Mouse (Mus musculus): ENCODE results near the gene Mfsd10. TPM values are rescaled to one million over a fixed set of nuclear protein-coding genes. Genes with fewer than 3 reads are reported as not detected.
"Not testable (repeated sequence)": the region's sequence is repeated elsewhere in the genome, so short reads cannot be mapped to it uniquely, and the experiment has no call there.

Gene Mfsd10
- polyA plus RNA-seq, 1 experiment from 2014 or later: 77.8 TPM

DNA sequence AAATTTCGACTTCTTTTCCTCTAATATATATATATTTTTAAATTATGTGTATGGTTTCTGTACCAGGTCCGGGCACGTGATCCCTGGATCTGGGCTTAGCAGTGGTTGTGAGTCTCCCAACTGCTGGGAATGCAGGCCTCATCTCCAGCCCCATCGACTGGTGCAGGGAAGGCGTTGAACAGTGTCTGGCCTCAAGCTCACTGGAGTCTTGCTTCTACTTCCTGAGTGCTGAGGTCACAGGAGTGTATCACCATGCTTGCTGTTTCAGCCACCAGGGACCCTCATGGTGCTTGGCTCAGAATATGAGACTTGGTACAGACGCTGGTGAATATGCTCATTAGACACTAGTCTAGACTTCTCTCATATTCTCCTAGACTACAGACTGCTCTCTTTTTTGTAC lies 44.3 kb downstream of the Mfsd10 start:
- H3K4me3 ChIP-seq: no peak overlapping the region
- peaks cover 12% of the 10 kb centered on the region for H3K36me3 ChIP-seq
- H3K4me1 ChIP-seq (replicated peaks): peaks cover 20% of the 10 kb centered on the region
- H3K4me2 ChIP-seq: no peak overlapping the region
- H3K9me3 ChIP-seq: no peaks in the 10 kb centered on the region
- no peaks in the 10 kb centered on the region for H3K27me3 ChIP-seq
- WGBS: 93% methylated on average over 6 of the region's 6 CpGs
- H3K27ac ChIP-seq (replicated peaks): no peak overlapping the region
- H3K9ac ChIP-seq: no peak overlapping the region
- no peak for ATAC-seq (ENCODE audit: low read depth)

DNA sequence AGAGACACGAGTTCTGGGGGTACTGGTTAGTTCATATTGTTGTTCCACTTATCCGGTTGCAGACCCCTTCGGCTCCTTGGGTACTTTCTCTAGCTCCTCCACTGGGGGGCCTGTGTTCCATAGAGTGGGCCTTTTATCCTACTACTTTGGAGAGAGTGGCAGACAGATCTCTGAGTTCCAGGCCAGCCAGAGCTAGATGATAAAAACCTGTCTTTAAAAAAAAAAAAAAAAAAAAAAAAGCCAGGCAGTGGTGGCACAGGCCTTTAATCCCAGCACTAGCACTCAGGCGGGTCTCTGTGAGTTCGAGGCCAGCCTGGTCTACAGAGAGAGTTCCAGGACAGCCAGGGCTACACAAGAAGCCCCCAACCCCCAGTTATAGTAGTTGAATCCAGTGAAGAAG lies 44.8 kb downstream of the Mfsd10 start:
- not testable (repeated sequence) for H3K4me3 ChIP-seq; H3K36me3 ChIP-seq; H3K4me2 ChIP-seq; ATAC-seq (ENCODE audit: low read depth); H3K9me3 ChIP-seq; H3K27me3 ChIP-seq; H3K9ac ChIP-seq; H3K27ac ChIP-seq (replicated peaks)
- H3K4me1 ChIP-seq (replicated peaks): peaks cover 25% of the 10 kb centered on the region
- 84% methylated on average over 5 of the region's 5 CpGs for WGBS

DNA sequence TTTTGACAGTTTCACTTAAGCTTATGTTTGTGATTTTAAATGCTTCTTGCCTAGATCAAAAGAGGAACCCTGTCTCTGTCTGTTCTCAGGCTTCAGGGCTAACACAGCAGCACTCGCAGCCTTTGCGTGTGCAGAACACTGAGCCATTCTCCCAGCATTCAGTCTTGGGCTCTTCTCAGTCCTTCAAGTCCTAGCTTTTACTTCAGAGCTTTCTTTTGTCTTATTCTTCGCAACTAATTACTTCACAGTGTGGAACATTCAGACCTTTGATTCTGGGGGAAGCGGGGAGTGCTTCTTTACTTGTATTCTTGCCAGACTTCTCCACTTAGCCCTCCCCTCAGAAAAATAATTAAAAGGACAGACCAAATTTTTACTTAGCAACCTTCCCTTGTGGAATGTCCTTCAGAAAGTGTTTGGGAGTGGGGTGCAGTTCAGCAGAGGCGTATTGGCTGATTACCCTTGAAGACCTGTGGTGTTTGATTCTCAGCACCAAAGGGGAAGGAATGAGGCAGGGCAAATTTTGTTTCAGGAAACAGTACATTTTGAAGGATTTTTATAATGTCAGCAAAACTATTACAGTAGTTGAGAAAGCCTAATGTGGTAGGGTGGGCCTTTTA lies 45.5 kb downstream of the Mfsd10 start:
- Histone ChIP-seq H3K4me2 (no peak overlapping the region), H3K36me3 (peaks cover 6% of the 10 kb centered on the region; the same call in 1 of the 2 replicates), H3K27ac (replicated peaks) (0 out of 2 replicates have a peak overlapping the region, but pooled peaks have one; percentile 42), H3K4me3 (no peak overlapping the region), H3K9ac (no peak overlapping the region), H3K27me3 (no peaks in the 10 kb centered on the region), H3K9me3 (no peaks in the 10 kb centered on the region), H3K4me1 (replicated peaks) (peaks cover 29% of the 10 kb centered on the region)
- ATAC-seq (ENCODE audit: low read depth): no peak
- WGBS: 16% methylated on average over 5 of the region's 5 CpGs

DNA sequence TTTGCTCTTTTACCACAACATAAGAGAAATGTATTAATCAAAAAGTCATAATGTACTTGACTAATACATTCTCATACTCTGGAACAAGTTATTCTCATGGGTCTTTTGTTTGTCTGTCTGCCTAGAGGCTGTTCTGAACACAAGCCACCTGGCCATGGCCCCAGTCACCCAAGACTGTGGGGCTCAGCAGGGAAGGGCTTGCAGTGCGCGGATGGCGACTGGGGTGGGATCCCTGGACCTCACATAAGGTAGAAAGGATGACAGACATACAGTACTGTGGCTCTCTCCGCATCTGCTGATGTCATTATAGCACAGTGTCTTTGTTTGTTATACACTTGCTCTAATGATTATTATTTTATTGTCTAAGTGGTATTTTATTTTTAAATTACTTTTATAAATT lies 46.3 kb downstream of the Mfsd10 start:
- Histone ChIP-seq H3K4me3 (no peak overlapping the region), H3K27ac (replicated peaks) (no peak overlapping the region), H3K9me3 (no peaks in the 10 kb centered on the region), H3K27me3 (no peaks in the 10 kb centered on the region), H3K4me1 (replicated peaks) (peaks cover 29% of the 10 kb centered on the region), H3K36me3 (peaks cover 6% of the 10 kb centered on the region; the same call in 1 of the 2 replicates), H3K9ac (no peak overlapping the region), H3K4me2 (no peak overlapping the region)
- WGBS: 49% methylated on average over 4 of the region's 4 CpGs
- ATAC-seq (ENCODE audit: low read depth): no peak

DNA sequence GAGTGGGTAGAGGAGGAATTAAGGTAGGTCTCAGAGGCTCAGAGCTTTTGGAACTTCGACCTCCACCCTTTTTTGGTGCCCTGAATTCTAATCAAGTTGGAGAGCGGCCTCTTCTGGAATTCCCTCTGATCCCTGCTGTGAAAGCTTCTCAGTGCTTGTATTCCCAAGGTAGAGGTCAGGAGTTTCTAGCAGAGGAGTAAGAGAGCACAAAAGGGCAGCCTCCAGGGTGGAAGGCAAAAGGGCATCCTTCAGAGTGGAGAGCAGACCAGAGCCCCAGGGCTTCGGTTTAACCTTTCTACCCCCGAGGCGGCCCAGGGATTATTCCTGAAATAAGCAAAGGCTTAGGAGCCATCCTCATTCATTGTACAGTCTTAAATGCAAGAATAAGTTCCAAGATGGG lies 47.0 kb downstream of the Mfsd10 start:
- H3K9me3 ChIP-seq: no peaks in the 10 kb centered on the region
- 15% methylated on average over 5 of the region's 5 CpGs for WGBS

DNA sequence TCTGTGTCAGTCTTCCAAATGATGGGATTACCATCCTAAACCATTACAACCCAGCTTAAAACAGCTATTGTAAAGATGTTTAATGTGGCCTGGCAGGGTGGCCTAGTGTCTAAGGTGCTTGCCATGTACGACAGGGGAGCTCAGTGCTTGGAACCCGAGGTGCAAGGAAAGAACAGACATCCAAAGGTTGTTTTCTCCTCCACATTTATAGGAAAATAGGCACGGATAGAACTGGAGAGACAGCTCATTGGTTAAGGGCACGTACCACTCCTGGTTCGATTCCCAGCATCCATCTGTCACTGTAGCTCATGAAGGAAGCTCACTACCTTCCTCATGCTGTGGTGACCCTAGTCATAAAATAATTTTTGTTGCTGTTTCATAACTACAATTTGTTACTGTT lies 49.1 kb downstream of the Mfsd10 start:
- no peaks in the 10 kb centered on the region for H3K27me3 ChIP-seq
- no peak overlapping the region for H3K4me2 ChIP-seq
- H3K36me3 ChIP-seq: 0 out of 2 replicates have a peak, but pooled peaks cover 5% of the 10 kb centered on the region
- no peaks in the 10 kb centered on the region for H3K9me3 ChIP-seq
- 88% methylated on average over 5 of the region's 5 CpGs for WGBS
- H3K9ac ChIP-seq: no peak overlapping the region
- no peak overlapping the region for H3K4me3 ChIP-seq
- peaks cover 29% of the 10 kb centered on the region for H3K4me1 ChIP-seq (replicated peaks)
- no peak for ATAC-seq (ENCODE audit: low read depth)
- no peak overlapping the region for H3K27ac ChIP-seq (replicated peaks)

More for the DNA sequence above, 47.0 kb downstream of the Mfsd10 start:
- ATAC-seq (ENCODE audit: low read depth): no peak
- Histone ChIP-seq H3K27me3 (no peaks in the 10 kb centered on the region), H3K36me3 (peaks cover 6% of the 10 kb centered on the region; the same call in 1 of the 2 replicates), H3K9ac (no peak overlapping the region), H3K4me2 (no peak overlapping the region), H3K4me3 (no peak overlapping the region), H3K4me1 (replicated peaks) (peaks cover 29% of the 10 kb centered on the region), H3K27ac (replicated peaks) (no peak overlapping the region)

DNA sequence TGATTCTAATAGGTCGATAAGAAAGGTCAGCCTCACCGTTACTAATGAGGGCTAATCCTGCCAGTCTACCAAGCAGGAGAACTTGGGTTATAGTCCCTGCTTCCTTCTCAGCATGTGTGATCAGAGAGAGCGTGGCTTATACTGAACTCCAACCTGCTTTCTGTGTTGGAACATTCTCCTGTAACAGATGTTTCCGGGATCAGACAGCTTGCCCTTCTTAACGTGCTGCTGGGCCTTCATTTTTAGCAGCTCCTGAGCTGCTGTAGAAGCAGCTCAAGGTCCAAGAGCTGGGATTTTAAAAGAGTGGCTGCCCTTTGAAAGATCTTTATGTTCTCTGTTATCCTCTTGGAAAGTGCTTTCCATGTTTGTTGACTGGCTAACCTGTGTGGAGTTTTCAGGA lies 51.8 kb downstream of the Mfsd10 start:
- 79% methylated on average over 5 of the region's 5 CpGs for WGBS
- H3K36me3 ChIP-seq: 0 out of 2 replicates have a peak, but pooled peaks cover 5% of the 10 kb centered on the region
- H3K27ac ChIP-seq (replicated peaks): no peak overlapping the region
- no peak overlapping the region for H3K9ac ChIP-seq
- no peak overlapping the region for H3K4me3 ChIP-seq
- no peak overlapping the region for H3K4me2 ChIP-seq
- peaks cover 24% of the 10 kb centered on the region for H3K4me1 ChIP-seq (replicated peaks)
- H3K9me3 ChIP-seq: no peaks in the 10 kb centered on the region
- no peak for ATAC-seq (ENCODE audit: low read depth)
- no peaks in the 10 kb centered on the region for H3K27me3 ChIP-seq

Other genes with a start within 250 kb of the Mfsd10 start
- gene Tnip2, start 123.2 kb downstream of the Mfsd10 start, polyA plus RNA-seq (2015; fragmentation: Nextera tagmentation; extraction: Ambion mirVana): 8.1 and 11.3 TPM in 2 replicates
- 15.0 and 16.7 TPM in 2 replicates for gene Sh3bp2, start 111.4 kb downstream of the Mfsd10 start, polyA plus RNA-seq (2015; fragmentation: Nextera tagmentation; extraction: Ambion mirVana)
- 208 and 221 TPM in 2 replicates for gene Add1, start 63.5 kb downstream of the Mfsd10 start, polyA plus RNA-seq (2015; fragmentation: Nextera tagmentation; extraction: Ambion mirVana)
- gene Nop14, start 22.9 kb upstream of the Mfsd10 start, polyA plus RNA-seq (2015; fragmentation: Nextera tagmentation; extraction: Ambion mirVana): 21.7 and 22.8 TPM in 2 replicates
- gene Grk4, start 23.2 kb upstream of the Mfsd10 start, polyA plus RNA-seq (2015; fragmentation: Nextera tagmentation; extraction: Ambion mirVana): 1.6 and 2.5 TPM in 2 replicates
- gene Htt, start 124.5 kb upstream of the Mfsd10 start, polyA plus RNA-seq (2015; fragmentation: Nextera tagmentation; extraction: Ambion mirVana): 12.8 and 13.9 TPM in 2 replicates

Measured in neural tube, embryonic 13.5 days (tissue).